Mouse (Mus musculus) midbrain, postnatal 0 days (tissue): ENCODE data around the gene Vwce. TPM values are rescaled to one million over a fixed set of nuclear protein-coding genes. Genes with fewer than 3 reads are reported as not detected.

ENCODE experiments used
- ATAC-seq: fragments of 200-750 bp; cut with Nextera tagmentation; 2 replicates; pipeline ENCODE4 v1.8.0; 2017; ENCODE audit warnings: moderate number of reproducible peaks, mild to moderate bottlenecking, moderate TSS enrichment, moderate library complexity; ENCODE audit not compliant: low FRiP score
- DNase-seq: peaks from one replicate; pipeline ENCODE4 v3.0.0-alpha.2; 2015; ENCODE audit warnings: low spot score
- H3K27ac ChIP-seq: fragments of 300-500 bp; sonication (generic); 2 replicates; pipeline ENCODE4 v1.5.1; 2014; ENCODE audit warnings: low read depth, mild to moderate bottlenecking, low read length, mixed read lengths
- H3K27me3 ChIP-seq: fragments of 300-500 bp; sonication (generic); 2 replicates; pipeline ENCODE4 v1.6.1; 2014; ENCODE audit warnings: low read length, control low read depth, mixed read lengths; ENCODE audit not compliant: insufficient read depth
- H3K36me3 ChIP-seq: fragments of 300-500 bp; sonication (generic); 2 replicates; pipeline ENCODE4 v1.6.1; 2014; ENCODE audit warnings: low read length, control low read depth, mixed read lengths; ENCODE audit not compliant: insufficient read depth
- H3K4me1 ChIP-seq: fragments of 300-500 bp; sonication (generic); 2 replicates; pipeline ENCODE4 v1.6.1; 2014; ENCODE audit warnings: mild to moderate bottlenecking, control low read depth, antibody characterized with exemption, low read length, mixed read lengths; ENCODE audit not compliant: insufficient read depth
- H3K4me2 ChIP-seq: fragments of 300-500 bp; sonication (generic); 2 replicates; pipeline ENCODE4 v1.6.1; 2014; ENCODE audit warnings: low read depth, mild to moderate bottlenecking, low read length, mixed read lengths; ENCODE audit not compliant: poor library complexity, severe bottlenecking
- H3K4me3 ChIP-seq: fragments of 300-500 bp; sonication (generic); 2 replicates; pipeline ENCODE4 v1.5.1; 2014; ENCODE audit warnings: low read depth, mild to moderate bottlenecking, low read length, moderate library complexity
- H3K9ac ChIP-seq: fragments of 300-500 bp; sonication (generic); replicated peaks from 2 replicates; pipeline ENCODE4 v1.6.1; 2014; ENCODE audit warnings: mild to moderate bottlenecking, low read length, moderate library complexity, mixed read lengths; ENCODE audit not compliant: poor library complexity, severe bottlenecking
- H3K9me3 ChIP-seq: fragments of 300-500 bp; sonication (generic); 2 replicates; pipeline ENCODE4 v1.6.1; 2016; ENCODE audit warnings: low read length, control low read depth
- CTCF ChIP-seq: IDR thresholded peaks from 2 replicates; pipeline ENCODE4 v1.5.1; 2016; ENCODE audit warnings: antibody characterized with exemption, mild to moderate bottlenecking
- WGBS: fragments of 180-500 bp; shearing (Covaris S2); extraction: QIAGEN DNeasy Blood & Tissue Kit; methylation state at CpG from one replicate; pipeline ENCODE4 v1.1.7; 2014; 5-methylcytosine and 5-hydroxymethylcytosine counted together
- polyA plus RNA-seq: library from polyadenylated mRNA; unstranded; fragments of >200 nt; fragmentation: Nextera tagmentation; extraction: Ambion mirVana; gene quantifications from 2 replicates; pipeline ENCODE4 v1.2.1, GENCODE M21; 2015
- total RNA-seq: library from RNA; depleted of rRNA; stranded (reverse); fragments of >200 nt; gene quantifications from 2 replicates; pipeline ENCODE4 v1.2.3, GENCODE M21; 2014

Gene Vwce
- total and polyA plus RNA-seq, 2 experiments from 2014 or later: 2.2 to 2.6 TPM

DNA sequence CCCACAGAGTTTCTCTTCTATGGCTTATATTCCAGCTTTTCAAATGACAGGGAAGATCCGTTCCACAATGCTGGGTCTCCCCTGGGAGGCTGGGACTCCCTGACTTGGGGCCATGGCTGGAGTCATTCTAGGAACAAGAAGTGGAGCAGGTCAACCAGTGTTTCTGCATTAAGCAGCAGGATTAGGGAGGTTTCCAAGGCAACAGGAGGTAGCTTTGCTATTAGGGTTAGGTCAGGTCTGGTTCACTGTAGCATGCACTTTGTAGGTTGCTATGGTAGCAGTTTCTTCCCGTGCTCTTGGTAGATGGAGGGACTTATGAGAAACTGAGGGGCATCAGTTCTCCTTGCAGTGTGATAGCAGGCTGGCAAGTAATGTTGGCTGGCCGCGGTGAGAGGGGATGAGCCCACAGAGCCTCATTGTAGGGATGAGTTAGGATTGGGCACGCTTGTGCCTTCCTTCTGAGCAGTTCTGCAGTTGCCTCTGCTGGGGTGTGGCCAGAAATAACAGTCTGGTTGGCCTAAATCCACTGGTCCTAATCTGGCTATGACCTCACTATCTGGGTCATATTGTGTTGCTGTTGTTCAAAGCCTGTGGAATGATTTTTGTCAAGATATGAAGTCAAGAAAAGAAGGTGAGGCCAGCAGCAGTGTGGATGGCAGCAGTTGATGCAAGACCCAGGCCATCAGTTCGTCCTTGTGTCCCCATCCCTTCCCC, 67.2 kb downstream of the Vwce start:
- Histone ChIP-seq H3K4me2 (no peak overlapping the region), H3K36me3 (0 out of 2 replicates have a peak, but pooled peaks cover 4% of the 10 kb centered on the region), H3K27ac (no peak overlapping the region), H3K4me3 (no peak overlapping the region), H3K9ac (no peak overlapping the region), H3K9me3 (no peaks in the 10 kb centered on the region), H3K4me1 (peaks cover 33% of the 10 kb centered on the region), H3K27me3 (no peaks in the 10 kb centered on the region)
- no peak for DNase-seq
- no peak for ATAC-seq
- 36% methylated on average over 6 of the region's 6 CpGs for WGBS
- TF ChIP-seq CTCF: no peak

DNA sequence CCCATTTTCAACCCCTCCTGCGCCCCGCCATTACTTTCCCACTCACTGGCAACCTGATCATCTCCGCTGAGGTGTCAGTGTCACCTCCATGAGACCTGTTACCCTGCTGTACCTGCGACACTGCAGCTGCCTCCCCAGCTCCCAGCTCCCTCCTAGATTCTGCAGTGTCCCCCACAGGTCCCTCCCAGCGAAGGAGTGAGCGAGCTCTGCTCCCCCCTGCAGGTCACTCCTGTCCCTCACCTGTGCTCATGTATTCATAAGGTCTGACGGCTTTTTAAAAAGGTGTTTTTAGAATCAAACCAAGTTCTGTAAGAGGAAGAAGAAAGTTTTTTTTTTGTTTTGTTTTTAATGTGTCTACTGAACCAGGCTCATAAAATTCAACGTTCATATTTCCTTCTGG, 68.1 kb downstream of the Vwce start:
- no peak overlapping the region for H3K4me3 ChIP-seq
- no peak overlapping the region for H3K4me2 ChIP-seq
- 88% methylated on average over 8 of the region's 8 CpGs for WGBS
- no peak overlapping the region for H3K9ac ChIP-seq
- no peaks in the 10 kb centered on the region for H3K27me3 ChIP-seq
- 0 out of 2 replicates have a peak, but pooled peaks cover 5% of the 10 kb centered on the region for H3K36me3 ChIP-seq
- TF ChIP-seq CTCF: no peak
- ATAC-seq (no peak), DNase-seq (no peak)
- H3K9me3 ChIP-seq: no peaks in the 10 kb centered on the region
- no peak overlapping the region for H3K27ac ChIP-seq
- peaks cover 30% of the 10 kb centered on the region for H3K4me1 ChIP-seq

DNA sequence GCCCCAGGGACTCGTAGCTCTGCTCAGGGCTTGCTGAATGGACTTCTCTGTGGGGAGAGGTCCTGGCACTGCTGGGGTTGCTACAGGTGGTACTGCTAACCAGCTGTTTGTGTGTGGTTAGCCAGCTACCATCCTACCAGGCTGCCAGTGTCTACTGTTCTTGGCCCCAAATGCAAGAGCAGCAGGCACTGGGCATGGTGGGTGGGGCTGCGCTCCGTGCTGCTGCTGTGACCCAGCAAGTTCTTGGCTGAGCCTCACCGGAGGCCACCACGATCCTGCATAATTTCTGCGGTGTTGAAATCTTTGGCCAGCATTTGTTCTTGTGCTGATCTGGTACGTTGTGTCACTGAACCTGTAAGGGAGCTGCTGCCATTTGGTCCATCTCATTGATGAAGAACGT, 69.5 kb downstream of the Vwce start:
- H3K4me1 ChIP-seq: peaks cover 26% of the 10 kb centered on the region
- H3K9ac ChIP-seq: no peak overlapping the region
- H3K4me2 ChIP-seq: no peak overlapping the region
- ATAC-seq: no peak
- TF ChIP-seq CTCF: no peak
- no peak for DNase-seq
- no peak overlapping the region for H3K27ac ChIP-seq
- peaks cover 12% of the 10 kb centered on the region; the same call in 1 of the 2 replicates for H3K36me3 ChIP-seq
- 86% methylated on average over 8 of the region's 8 CpGs for WGBS
- H3K4me3 ChIP-seq: no peak overlapping the region
- H3K27me3 ChIP-seq: no peaks in the 10 kb centered on the region
- no peaks in the 10 kb centered on the region for H3K9me3 ChIP-seq

DNA sequence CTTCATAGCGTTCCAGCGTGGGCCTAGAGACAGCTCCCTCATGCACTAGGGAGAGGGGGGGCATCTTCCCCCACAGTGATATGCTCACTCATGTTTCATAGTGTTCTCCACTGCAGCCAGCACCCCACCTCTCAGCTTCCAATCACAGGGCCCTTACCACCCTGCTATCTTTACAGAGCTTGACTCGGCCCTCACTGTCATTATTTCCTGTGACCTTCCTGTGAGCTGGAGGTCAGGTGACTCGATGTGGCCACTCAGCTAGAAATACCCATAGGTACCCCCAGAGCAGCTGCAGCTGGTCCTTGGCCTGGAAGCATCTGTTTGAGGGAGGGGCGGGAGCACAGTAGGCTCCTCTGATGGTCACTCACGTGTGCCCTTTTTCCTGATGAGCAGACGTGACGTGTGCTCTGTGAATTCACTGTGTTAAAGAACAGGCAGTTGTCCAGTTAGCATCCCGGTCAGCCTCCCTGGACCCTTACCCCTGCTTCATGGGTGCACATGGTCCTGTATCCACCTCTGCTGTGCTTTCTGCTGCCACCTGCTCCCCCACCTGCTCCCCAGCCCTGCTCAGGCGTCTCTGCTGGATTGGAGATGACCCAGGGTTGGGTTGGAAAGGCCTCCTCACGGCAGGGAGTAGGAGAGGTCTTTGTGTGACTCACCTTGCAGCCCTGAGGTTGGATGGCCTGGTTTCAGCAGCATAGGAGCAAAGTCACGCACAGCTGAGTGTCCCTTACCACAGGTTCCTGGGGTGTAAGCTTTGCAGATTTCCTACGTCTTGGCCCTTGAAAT, 73.3 kb downstream of the Vwce start:
- no peak for DNase-seq
- 80% methylated on average over 13 of the region's 13 CpGs for WGBS
- H3K9ac ChIP-seq: no peak overlapping the region
- no peak for TF ChIP-seq CTCF
- H3K27ac ChIP-seq: no peak overlapping the region
- no peaks in the 10 kb centered on the region; the same call in 1 of the 2 replicates for H3K4me1 ChIP-seq
- no peaks in the 10 kb centered on the region for H3K27me3 ChIP-seq
- no peak for ATAC-seq
- H3K9me3 ChIP-seq: no peaks in the 10 kb centered on the region
- no peak overlapping the region for H3K4me3 ChIP-seq
- no peak overlapping the region for H3K4me2 ChIP-seq
- H3K36me3 ChIP-seq: peaks cover 26% of the 10 kb centered on the region

DNA sequence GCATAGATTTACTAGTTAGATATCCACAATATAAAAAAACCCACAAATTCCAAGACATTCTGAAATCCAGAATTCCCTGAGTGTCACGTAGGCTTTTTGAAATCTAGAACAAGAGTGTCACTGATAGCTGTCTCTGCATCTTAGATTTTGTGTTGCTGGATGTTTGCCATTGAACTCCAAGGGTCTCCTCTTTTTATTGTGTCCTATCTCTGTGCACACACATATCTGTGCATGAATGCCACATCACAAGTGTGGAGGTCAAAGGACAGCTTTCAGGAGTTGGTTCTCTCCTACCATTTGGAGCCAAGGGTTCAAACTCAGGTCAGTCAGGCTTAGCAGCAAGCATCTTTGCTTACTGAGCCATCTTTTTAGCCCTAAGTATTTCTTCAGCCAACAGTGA, 73.9 kb downstream of the Vwce start:
- H3K9me3 ChIP-seq: no peaks in the 10 kb centered on the region
- no peak overlapping the region for H3K4me3 ChIP-seq
- H3K27me3 ChIP-seq: no peaks in the 10 kb centered on the region
- no peak for DNase-seq
- H3K4me2 ChIP-seq: no peak overlapping the region
- H3K4me1 ChIP-seq: no peaks in the 10 kb centered on the region; the same call in 1 of the 2 replicates
- ATAC-seq: no peak
- TF ChIP-seq CTCF: no peak
- no peak overlapping the region for H3K9ac ChIP-seq
- peaks cover 32% of the 10 kb centered on the region for H3K36me3 ChIP-seq
- H3K27ac ChIP-seq: no peak overlapping the region
- 95% methylated on average over 1 of the region's 1 CpGs for WGBS

DNA sequence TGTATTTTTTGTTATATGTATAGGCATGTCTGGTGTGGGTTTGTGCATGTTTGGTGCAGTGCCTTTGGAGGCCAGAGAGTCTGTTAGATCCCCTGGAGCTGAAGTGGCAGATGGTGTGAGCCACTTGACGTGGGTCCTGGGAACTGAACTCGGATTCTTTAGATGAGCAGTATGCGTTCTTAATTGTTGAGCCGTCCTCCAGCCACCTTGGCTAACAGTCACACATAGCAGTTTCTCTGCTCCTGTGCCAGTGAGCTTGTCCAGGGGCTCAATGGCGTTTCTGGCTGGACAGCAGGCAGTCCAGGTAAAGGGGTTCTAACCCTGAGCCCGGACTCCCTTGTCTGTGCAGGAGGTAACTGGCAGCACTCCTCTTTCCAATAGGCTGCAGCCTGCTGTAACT, 74.9 kb downstream of the Vwce start:
- H3K4me1 ChIP-seq: no peaks in the 10 kb centered on the region; the same call in 1 of the 2 replicates
- H3K9me3 ChIP-seq: no peaks in the 10 kb centered on the region
- H3K4me2 ChIP-seq: no peak overlapping the region
- peaks cover 40% of the 10 kb centered on the region for H3K36me3 ChIP-seq
- H3K9ac ChIP-seq: no peak overlapping the region
- H3K27me3 ChIP-seq: no peaks in the 10 kb centered on the region
- ATAC-seq: no peak
- no peak for DNase-seq
- H3K4me3 ChIP-seq: no peak overlapping the region
- TF ChIP-seq CTCF: no peak
- WGBS: 60% methylated on average over 6 of the region's 6 CpGs
- H3K27ac ChIP-seq: 0 out of 2 replicates have a peak overlapping the region, but pooled peaks have one; percentile 59
